Mouse (Mus musculus) intestine, embryonic 14.5 days (tissue): Measurements from ENCODE around the gene Tgfa. TPM values are rescaled to one million over a fixed set of nuclear protein-coding genes. Genes with fewer than 3 reads are reported as not detected.

Experiments
- ATAC-seq: fragments of 200-750 bp; cut with Nextera tagmentation; replicated peaks from 2 replicates; pipeline ENCODE4 v1.8.0; 2017; ENCODE audit warnings: low read depth, moderate number of reproducible peaks, moderate TSS enrichment, moderate library complexity; ENCODE audit not compliant: low FRiP score, low TSS enrichment
- DNase-seq: peaks from one replicate; pipeline ENCODE4 v3.0.0-alpha.2; 2018; ENCODE audit warnings: low spot score
- H3K27ac ChIP-seq: fragments of 300-500 bp; sonication (generic); 2 replicates; pipeline ENCODE4 v1.5.1; 2014; ENCODE audit warnings: low read depth, mild to moderate bottlenecking, control low read depth
- H3K27me3 ChIP-seq: fragments of 300-500 bp; sonication (generic); replicated peaks from 2 replicates; pipeline ENCODE4 v1.6.1; 2014; ENCODE audit warnings: low read length, control low read depth; ENCODE audit not compliant: control insufficient read depth, insufficient read depth
- H3K36me3 ChIP-seq: fragments of 300-500 bp; sonication (generic); 2 replicates; pipeline ENCODE4 v1.6.1; 2014; ENCODE audit warnings: low read length, control low read depth; ENCODE audit not compliant: control insufficient read depth, insufficient read depth
- H3K4me1 ChIP-seq: fragments of 300-500 bp; sonication (generic); replicated peaks from 2 replicates; pipeline ENCODE4 v1.6.1; 2014; ENCODE audit warnings: low read length, control low read depth, mixed read lengths; ENCODE audit not compliant: control insufficient read depth, insufficient read depth
- H3K4me2 ChIP-seq: fragments of 300-500 bp; sonication (generic); 2 replicates; pipeline ENCODE4 v1.6.1; 2014; ENCODE audit warnings: low read length
- H3K4me3 ChIP-seq: fragments of 300-500 bp; sonication (generic); 2 replicates; pipeline ENCODE4 v1.5.1; 2014; ENCODE audit warnings: low read depth, low read length, control low read depth, mixed read lengths
- H3K9ac ChIP-seq: fragments of 300-500 bp; sonication (generic); 2 replicates; pipeline ENCODE4 v1.6.1; 2014; ENCODE audit warnings: mild to moderate bottlenecking, low read length
- H3K9me3 ChIP-seq: fragments of 300-500 bp; sonication (generic); 2 replicates; pipeline ENCODE4 v1.6.1; 2016; ENCODE audit warnings: low read length, control low read depth; ENCODE audit not compliant: control insufficient read depth
- WGBS: fragments of 180-500 bp; shearing (Covaris S2); extraction: QIAGEN DNeasy Blood & Tissue Kit; methylation state at CpG from one replicate; pipeline ENCODE4 v1.1.7; 2014; 5-methylcytosine and 5-hydroxymethylcytosine counted together
- polyA plus RNA-seq: library from polyadenylated mRNA; unstranded; fragments of >200 nt; fragmentation: Nextera tagmentation; extraction: Ambion mirVana; gene quantifications from 2 replicates; pipeline ENCODE4 v1.2.1, GENCODE M21; 2014

The Tgfa gene
- polyA plus RNA-seq, 1 experiment from 2014 or later, result 7.3 TPM

GRCm38 (mm10) chr6:86232367-86232766 is 37.3 kb downstream of the Tgfa start:
- ATAC-seq, result no peak
- no peaks in the 10 kb centered on the region for H3K9me3 ChIP-seq
- no peaks in the 10 kb centered on the region for H3K4me1 ChIP-seq
- H3K4me3 ChIP-seq, result no peak overlapping the region
- H3K36me3 ChIP-seq, result no peaks in the 10 kb centered on the region
- no peak overlapping the region for H3K4me2 ChIP-seq
- whole genome bisulfite sequencing, result 93% methylated on average over 5 of the region's 5 CpGs
- DNase-seq, result no peak
- H3K27me3 ChIP-seq, result no peaks in the 10 kb centered on the region
- no peak overlapping the region for H3K9ac ChIP-seq
- no peak overlapping the region for H3K27ac ChIP-seq

GRCm38 (mm10) chr6:86233512-86234430 is 38.7 kb downstream of the Tgfa start:
- no peak overlapping the region for H3K4me2 ChIP-seq
- H3K4me1 ChIP-seq, result no peaks in the 10 kb centered on the region
- no peaks in the 10 kb centered on the region for H3K9me3 ChIP-seq
- WGBS, result 25% methylated on average over 13 of the region's 13 CpGs
- DNase-seq, result peak; percentile 63
- no peak overlapping the region for H3K4me3 ChIP-seq
- no peaks in the 10 kb centered on the region for H3K27me3 ChIP-seq
- H3K9ac ChIP-seq, result no peak overlapping the region
- peak; percentile 80 for ATAC-seq
- H3K36me3 ChIP-seq, result no peaks in the 10 kb centered on the region
- peak overlapping the region; percentile 63 for H3K27ac ChIP-seq

GRCm38 (mm10) chr6:86244866-86245265 is 49.8 kb downstream of the Tgfa start:
- H3K4me3 ChIP-seq, result no peak overlapping the region
- 56% methylated on average over 3 of the region's 3 CpGs for WGBS
- H3K9me3 ChIP-seq, result no peaks in the 10 kb centered on the region
- no peaks in the 10 kb centered on the region for H3K36me3 ChIP-seq
- no peaks in the 10 kb centered on the region for H3K27me3 ChIP-seq
- no peak overlapping the region for H3K4me2 ChIP-seq
- no peak overlapping the region for H3K9ac ChIP-seq
- DNase-seq, result no peak
- no peaks in the 10 kb centered on the region for H3K4me1 ChIP-seq
- no peak for ATAC-seq
- H3K27ac ChIP-seq, result no peak overlapping the region

DNA sequence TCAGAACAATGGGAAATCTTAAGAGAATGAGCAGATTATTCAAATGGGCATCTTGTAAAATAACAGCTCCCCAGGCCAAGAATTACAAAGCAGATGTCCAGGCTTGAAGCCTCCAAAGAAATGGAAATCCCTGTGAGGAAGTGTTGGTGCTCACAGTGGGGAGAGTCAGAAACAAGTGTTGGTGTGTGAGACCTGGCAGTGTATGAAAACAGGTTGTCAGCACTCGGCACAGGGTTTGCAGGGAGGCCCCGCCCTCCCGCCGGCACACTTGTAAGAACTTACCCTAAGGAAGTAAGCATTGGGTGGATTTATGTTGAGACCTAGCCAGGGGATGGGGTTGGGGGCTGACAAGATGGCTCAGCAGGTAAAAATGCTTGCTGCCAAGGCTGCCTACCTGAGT is 50.9 kb downstream of the Tgfa start:
- 42% methylated on average over 4 of the region's 4 CpGs for WGBS
- Histone ChIP-seq H3K36me3 (no peaks in the 10 kb centered on the region), H3K27me3 (no peaks in the 10 kb centered on the region), H3K9ac (no peak overlapping the region), H3K4me3 (no peak overlapping the region), H3K4me1 (no peaks in the 10 kb centered on the region), H3K9me3 (no peaks in the 10 kb centered on the region), H3K4me2 (no peak overlapping the region), H3K27ac (no peak overlapping the region)
- no peak for DNase-seq
- ATAC-seq, result no peak

GRCm38 (mm10) chr6:86248562-86248961 is 53.5 kb downstream of the Tgfa start:
- no peak overlapping the region for H3K4me2 ChIP-seq
- H3K36me3 ChIP-seq, result no peaks in the 10 kb centered on the region
- no peak overlapping the region for H3K4me3 ChIP-seq
- DNase-seq (no peak), ATAC-seq (no peak)
- no peaks in the 10 kb centered on the region for H3K9me3 ChIP-seq
- H3K27me3 ChIP-seq, result no peaks in the 10 kb centered on the region
- no peaks in the 10 kb centered on the region for H3K4me1 ChIP-seq
- H3K27ac ChIP-seq, result no peak overlapping the region
- 100% methylated on average over 1 of the region's 1 CpGs for WGBS
- H3K9ac ChIP-seq, result no peak overlapping the region

- Histone ChIP-seq H3K9me3 (no peaks in the 10 kb centered on the region), H3K27me3 (no peaks in the 10 kb centered on the region), H3K27ac (no peak overlapping the region), H3K4me1 (no peaks in the 10 kb centered on the region), H3K9ac (no peak overlapping the region), H3K4me2 (no peak overlapping the region), H3K36me3 (no peaks in the 10 kb centered on the region), H3K4me3 (no peak overlapping the region)
- 82% methylated on average over 16 of the region's 16 CpGs for WGBS
- no peak for DNase-seq
- ATAC-seq, result no peak
These were observed 54.0 kb downstream of the Tgfa start for GRCm38 (mm10) chr6:86249042-86249441.

GRCm38 (mm10) chr6:86250236-86250635 is 55.2 kb downstream of the Tgfa start:
- Histone ChIP-seq H3K4me1 (no peaks in the 10 kb centered on the region), H3K9ac (no peak overlapping the region), H3K4me2 (no peak overlapping the region), H3K27me3 (no peaks in the 10 kb centered on the region), H3K36me3 (no peaks in the 10 kb centered on the region), H3K4me3 (no peak overlapping the region), H3K27ac (no peak overlapping the region), H3K9me3 (no peaks in the 10 kb centered on the region)
- DNase-seq (no peak), ATAC-seq (no peak)
- 84% methylated on average over 2 of the region's 2 CpGs for WGBS

DNA sequence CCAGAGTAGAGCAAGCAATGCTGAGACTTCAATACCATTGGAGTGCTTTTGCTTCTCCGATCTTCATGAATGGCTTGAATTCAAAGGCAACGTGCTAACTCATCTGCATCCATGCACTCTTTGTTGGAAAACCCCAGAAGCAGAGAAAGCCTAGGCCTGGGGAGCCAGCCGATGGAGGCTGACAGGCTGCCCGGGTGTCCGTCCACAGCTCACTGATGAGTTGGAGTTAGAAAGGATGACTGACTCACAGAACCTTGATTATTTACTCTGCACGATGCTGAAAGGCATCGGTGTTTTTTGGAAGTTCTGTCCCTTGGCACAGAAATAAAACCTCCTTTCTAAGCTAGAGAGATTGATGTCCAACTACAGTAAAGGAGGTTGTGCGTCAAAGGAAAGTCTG is 55.8 kb downstream of the Tgfa start:
- Histone ChIP-seq H3K36me3 (no peaks in the 10 kb centered on the region), H3K9ac (no peak overlapping the region), H3K4me3 (no peak overlapping the region), H3K4me1 (no peaks in the 10 kb centered on the region), H3K9me3 (no peaks in the 10 kb centered on the region), H3K27ac (no peak overlapping the region), H3K4me2 (no peak overlapping the region), H3K27me3 (no peaks in the 10 kb centered on the region)
- 87% methylated on average over 8 of the region's 8 CpGs for WGBS
- no peak for ATAC-seq
- DNase-seq, result no peak
